Mouse (Mus musculus) G1E (cell line): Measurements from ENCODE around the gene Tulp2.
A peak's percentile ranks its signal among the peaks of the same experiment; 100 is the strongest.

Source experiments
- CTCF ChIP-seq: IDR thresholded peaks from 2 replicates; pipeline ENCODE4 v1.5.1; 2012; ENCODE audit warnings: low read depth, low read length, inconsistent platforms, mixed read lengths
- GATA1 ChIP-seq: IDR thresholded peaks from 2 replicates; pipeline ENCODE4 v1.6.1; 2012; ENCODE audit warnings: borderline replicate concordance, low read length, inconsistent platforms, mixed read lengths
- GATA2 ChIP-seq: IDR thresholded peaks from 2 replicates; pipeline ENCODE4 v1.6.1; 2012; ENCODE audit warnings: low read depth, low read length, inconsistent platforms, borderline replicate concordance
- POLR2AphosphoS5 ChIP-seq: IDR thresholded peaks from 2 replicates; pipeline ENCODE4 v1.6.1; 2012; ENCODE audit warnings: low read depth, low read length, inconsistent platforms; ENCODE audit not compliant: insufficient replicate concordance
- TAL1 ChIP-seq: conservative IDR thresholded peaks from 2 replicates; pipeline ENCODE4 v1.6.1; 2012; ENCODE audit warnings: low read depth, low read length, inconsistent platforms, mixed read lengths

- TF ChIP-seq POLR2AphosphoS5 (peak; percentile 51; the same call in 1 of the 2 replicates), CTCF (no peak), GATA2 (no peak), TAL1 (no peak), GATA1 (no peak)
These were observed 25.6 kb upstream of the Tulp2 start for GRCm38 (mm10) chr7:45455932-45456696.
